Mouse (Mus musculus) spleen, adult 18-20 months (tissue): ENCODE results near the gene Ywhaq.
A peak's percentile ranks its signal among the peaks of the same experiment; 100 is the strongest.

ENCODE experiments used
- DNase-seq, 2 experiments: peaks; one replicate each; pipeline ENCODE4 v3.0.0; 2022; ENCODE audit warnings: mixed read lengths in 2 of 2

Ywhaq gene

GRCm38 (mm10) chr12:21417100-21418070, at the start of gene Ywhaq:
Gene Ywhaq, minus strand, starts transcription at chr12:21417637.
- DNase-seq: peak; percentile 88 to 92

DNA sequence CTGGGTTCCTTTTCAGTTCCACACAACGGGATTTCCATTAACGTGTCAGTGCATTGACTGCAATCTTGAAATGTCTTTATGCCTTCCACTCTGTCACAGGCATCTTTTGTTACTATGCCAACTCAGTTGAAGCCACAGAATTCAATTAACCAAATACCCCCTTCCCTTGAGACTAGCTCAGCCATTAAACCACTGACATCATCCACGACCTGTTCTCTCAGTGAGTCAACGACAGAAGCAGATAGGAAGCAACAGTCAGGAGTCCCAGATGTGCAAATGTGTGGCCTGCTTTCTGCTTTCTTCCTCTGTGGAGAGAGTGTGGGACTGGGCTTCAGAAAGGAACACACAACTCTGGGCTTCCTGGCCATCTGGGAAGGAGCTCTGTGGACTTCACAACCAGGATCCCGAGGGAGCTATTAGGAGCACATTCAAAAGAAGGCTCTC, 46.0 kb upstream of the Ywhaq start:
- DNase-seq: peak in 1 of 2 experiments; percentile 11

GRCm38 (mm10) chr12:21462658-21463057, 45.2 kb upstream of the Ywhaq start:
- peak; percentile 18 to 25 for DNase-seq

DNA sequence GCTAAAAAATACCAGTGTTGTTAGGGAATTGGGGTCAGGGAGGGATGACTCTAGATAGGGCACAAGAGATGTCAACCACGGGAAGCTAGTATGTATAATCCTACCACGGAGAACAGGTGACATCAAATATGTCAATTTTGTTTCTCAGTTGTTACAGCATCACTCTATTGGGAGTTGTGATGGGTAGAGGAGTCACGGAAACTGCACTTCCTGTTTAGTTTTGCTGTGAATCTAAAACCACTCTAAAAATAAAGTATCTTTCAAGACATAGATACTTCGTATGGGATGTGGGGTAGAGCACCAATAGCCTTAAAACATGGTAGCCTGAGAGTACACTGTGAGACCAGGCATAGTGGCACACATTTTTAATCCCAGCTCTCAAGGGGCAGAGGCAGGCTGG, 42.2 kb upstream of the Ywhaq start:
- no peak for DNase-seq

GRCm38 (mm10) chr12:21456021-21456420, 38.6 kb upstream of the Ywhaq start:
- DNase-seq: no peak

DNA sequence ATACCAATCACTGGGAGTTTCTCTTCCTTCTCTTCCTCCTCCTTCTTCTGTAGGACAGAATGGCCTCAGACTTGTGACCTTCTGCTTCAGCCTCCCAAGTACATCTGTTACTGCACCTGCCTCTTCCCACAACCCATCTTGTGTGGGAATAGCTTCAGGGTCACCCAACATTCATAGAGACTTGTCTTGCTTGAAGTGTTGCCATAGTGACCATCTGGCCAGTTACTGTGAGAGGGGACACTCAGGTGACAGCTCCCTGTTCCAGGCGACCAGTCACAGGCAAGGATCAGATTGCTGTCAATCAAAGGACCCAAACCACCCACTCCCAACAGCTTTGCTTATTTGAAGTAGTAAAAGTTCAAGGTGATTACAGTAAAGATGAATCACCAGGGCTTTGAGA, 34.3 kb upstream of the Ywhaq start:
- no peak for DNase-seq

GRCm38 (mm10) chr12:21451351-21451750, 33.9 kb upstream of the Ywhaq start:
- DNase-seq: no peak

GRCm38 (mm10) chr12:21443783-21444182, 26.3 kb upstream of the Ywhaq start:
- DNase-seq: no peak

DNA sequence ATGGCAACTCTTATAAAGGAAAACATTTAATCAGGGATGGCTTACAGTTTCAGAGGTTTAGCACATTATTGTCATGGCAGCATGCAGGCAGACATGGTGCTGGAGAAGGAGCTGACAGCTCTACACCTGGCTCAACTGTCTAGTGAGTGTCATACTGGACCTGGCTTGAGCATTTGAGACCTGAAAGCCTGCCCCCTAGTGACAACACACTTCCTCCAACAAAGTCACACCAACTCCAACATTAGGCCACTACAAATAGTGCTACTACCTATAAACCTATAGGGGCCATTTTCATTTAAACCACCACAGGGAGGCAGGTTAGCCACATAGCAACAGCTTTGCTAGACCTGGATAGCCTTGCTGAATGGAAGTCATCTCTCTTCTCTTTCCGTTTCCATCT, 24.4 kb upstream of the Ywhaq start:
- DNase-seq: no peak

DNA sequence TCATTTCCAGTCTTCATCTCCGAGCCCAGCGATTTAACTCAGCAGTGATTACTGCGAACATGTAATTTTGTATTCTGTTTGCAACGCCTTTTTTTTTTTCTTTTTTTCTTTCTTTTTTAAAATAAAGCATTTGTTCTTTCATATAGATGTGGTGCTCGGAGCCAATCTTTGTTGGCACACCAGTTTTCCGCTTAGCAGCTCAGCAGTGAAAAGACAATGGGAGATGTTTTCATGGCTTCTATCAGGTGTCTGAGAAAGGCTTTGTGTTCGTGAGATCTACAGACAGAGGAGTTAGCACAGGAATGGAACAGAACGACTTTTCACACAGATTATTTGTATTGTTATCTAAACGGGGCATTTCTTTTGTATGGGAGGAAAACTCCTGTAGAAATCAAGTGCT, 22.0 kb upstream of the Ywhaq start:
- no peak for DNase-seq

DNA sequence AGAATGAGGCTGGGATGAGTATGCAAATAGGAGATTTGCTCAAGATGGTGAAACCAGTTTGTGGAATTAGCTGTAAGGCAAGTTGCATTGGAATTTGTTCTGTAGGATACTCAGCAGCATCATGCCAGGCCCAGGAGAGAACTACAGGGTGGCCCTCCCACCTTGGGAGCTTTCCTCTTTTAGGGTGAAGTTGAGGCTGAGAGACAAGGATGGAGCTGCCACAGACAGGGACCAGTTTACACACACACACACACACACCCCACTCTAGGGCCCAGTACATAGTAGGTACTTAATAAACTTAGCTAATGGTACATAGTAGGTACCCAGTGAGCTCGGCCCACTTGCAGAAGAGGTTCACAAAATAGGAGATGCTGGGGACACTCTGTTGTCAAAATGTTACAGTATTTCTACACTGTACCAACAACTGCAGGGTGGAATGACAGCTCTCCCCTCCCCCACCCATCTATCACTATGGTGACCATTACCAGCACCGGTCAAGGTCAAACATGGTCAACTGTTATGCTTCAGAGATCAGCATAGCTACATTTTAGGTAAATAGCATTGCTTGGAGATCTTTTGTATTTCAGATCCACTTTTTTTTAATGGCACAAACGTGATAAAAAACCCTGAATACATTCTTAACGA, 21.4 kb upstream of the Ywhaq start:
- DNase-seq: no peak

DNA sequence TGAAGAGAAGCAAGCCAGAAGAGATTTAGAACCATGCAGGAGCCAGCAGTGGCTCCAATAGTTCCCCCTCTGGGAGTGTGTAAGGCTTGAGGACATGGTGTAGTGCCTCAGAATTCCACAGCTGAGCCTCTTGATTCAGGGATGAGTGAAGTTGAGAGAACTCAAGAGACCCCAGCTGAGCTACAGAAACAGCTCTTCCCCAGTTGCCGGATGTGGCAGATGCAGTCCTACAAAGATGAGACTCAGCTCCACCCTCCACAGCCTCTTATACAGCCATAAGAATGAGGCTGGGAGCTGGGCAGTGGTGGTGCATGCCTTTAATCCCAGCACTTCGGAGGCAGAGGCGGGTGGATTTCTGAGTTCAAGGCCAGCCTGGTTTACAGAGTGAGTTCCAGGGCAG, 20.9 kb upstream of the Ywhaq start:
- DNase-seq: no peak

GRCm38 (mm10) chr12:21431950-21432349, 14.5 kb upstream of the Ywhaq start:
- DNase-seq: no peak

DNA sequence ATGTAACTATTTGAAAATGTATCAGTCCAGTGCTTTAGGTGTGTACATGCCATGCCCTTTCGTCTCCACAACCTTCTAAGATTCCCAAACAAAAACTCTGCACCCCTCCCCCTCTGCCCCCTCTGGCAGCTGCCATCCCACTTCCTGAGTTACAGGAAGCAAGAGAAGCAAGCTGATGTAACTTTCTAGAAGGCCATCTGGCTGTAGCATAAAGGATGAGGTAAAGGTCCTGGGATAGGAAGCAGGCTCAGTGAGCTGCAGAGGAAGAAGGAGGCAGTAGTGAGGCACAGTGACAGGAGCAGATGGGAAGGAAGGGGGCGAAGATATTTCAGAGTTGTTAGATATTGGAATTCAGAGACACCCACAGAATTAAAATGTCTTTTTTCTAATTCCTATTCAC, 13.6 kb upstream of the Ywhaq start:
- no peak for DNase-seq

- no peak for DNase-seq
Measured at GRCm38 (mm10) chr12:21430140-21430539, 12.7 kb upstream of the Ywhaq start.

DNA sequence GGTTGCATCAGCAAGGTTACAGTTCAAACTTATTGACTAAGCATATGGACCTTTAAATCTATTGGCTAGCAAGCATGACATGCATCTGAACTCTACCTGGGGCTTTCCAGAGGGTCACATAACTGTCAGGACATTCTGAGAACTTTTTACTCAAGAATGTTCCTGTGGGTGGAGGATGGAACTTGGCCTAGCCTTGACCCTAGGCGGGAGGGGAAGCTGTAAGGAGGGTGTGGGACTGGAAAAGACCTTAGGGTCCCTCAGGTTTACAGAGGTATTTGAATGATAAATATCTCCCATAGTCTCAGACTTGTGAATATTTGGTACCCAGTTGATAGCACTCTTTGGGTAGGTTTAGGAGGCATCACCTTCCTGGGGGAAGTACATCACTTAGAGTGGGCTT, 11.6 kb upstream of the Ywhaq start:
- no peak for DNase-seq

- DNase-seq: peak in 1 of 2 experiments; percentile 9
Measured at GRCm38 (mm10) chr12:21426065-21426940, 8.9 kb upstream of the Ywhaq start.

- DNase-seq: no peak
Measured at GRCm38 (mm10) chr12:21424683-21425082, 7.2 kb upstream of the Ywhaq start.

DNA sequence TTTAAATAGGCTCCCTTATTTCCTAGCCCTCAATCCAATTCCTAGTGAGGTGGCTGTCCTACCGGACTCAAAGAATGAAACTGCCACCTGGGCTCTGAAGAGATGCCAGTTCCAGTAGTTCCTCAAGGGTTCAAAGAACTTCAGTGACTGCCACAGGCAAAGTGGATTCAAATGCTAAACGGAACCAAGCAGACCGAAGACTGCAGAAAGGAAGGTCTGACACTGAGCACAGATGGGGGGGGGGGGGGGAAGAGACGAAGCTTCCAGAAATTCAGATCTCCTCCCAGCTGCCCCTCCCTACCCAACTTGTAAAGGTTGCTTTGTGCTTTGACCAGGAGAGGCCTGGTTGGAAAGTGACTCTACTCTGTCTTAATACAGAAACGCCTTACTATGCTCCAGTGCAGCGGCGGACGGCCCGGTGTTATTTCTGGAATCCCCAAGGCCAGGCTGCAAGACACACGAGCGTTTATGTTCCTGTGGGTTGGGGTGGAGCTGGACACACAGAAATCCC, 1.2 kb upstream of the Ywhaq start:
- peak in 1 of 2 experiments; percentile 9 for DNase-seq

DNA sequence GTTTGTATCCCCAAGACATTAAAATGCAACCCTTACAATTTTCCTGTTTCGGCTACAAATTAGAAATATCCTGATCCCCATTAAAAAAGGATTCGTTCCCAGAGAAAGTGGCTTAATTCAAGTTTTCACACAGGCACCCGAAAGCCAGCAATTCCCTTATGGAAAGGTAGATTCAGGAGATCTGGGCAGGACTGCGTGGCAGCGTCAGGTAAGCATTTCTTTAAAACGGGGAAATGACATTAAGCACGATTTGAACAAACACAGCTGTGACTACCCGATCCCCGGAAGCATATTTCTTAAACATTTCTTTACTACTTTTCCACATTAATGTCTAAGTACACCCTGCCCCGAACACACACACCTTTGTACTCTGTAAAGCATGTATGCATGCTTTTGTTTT, 646 bp upstream of the Ywhaq start:
- peak in 1 of 2 experiments; percentile 10 for DNase-seq

- DNase-seq: peak in 1 of 2 experiments; percentile 15
Measured at GRCm38 (mm10) chr12:21416506-21416905, 931 bp downstream of the Ywhaq start.

DNA sequence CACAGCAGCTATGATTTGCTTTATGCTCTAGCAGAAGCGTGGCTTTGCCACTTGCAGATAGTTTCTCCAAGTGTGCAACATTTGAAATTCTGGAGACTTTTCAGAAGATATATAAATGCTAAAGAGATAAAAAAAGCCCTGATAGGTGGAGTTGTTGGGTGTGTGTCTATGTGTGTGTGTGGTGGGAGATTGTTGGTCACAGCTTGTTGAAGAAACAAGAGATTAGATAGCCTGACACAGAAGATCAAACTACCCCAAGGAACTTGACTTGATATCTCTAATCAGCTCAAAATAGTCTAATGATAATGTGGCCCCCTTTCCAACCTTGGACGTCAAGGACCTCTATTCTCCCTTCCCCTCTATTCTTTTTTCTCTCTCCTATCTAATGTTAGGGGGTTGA, 6.8 kb downstream of the Ywhaq start:
- no peak for DNase-seq

- DNase-seq: no peak
Measured at GRCm38 (mm10) chr12:21409651-21410050, 7.8 kb downstream of the Ywhaq start.
